Mouse (Mus musculus) urinary bladder, postnatal 14 days (tissue): Measurements from ENCODE around the gene Pmfbp1.

ENCODE experiments used
- DNase-seq: peaks from one replicate; pipeline ENCODE4 v3.0.0; 2021; ENCODE audit warnings: low spot score

Pmfbp1 gene

DNA sequence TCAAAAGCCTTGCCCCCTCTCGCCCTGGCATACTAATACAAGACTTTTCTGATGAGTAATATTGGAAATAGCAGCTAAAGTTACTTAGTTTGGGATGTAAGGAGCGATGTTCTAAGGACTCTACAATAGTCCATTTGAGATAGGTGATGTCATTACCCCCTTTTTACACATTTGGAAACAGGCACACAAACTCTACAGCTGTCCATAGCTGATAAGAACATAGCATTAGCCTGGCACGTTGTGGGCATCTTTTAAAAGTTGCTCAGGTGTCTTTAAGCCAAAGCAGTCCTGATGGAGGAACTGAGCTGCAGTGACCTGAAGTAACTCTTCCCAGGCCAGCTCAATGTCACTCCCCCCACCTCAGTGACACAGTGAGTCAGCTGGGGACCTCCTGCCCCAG is 97.5 kb downstream of the Pmfbp1 start:
- DNase-seq: no peak

DNA sequence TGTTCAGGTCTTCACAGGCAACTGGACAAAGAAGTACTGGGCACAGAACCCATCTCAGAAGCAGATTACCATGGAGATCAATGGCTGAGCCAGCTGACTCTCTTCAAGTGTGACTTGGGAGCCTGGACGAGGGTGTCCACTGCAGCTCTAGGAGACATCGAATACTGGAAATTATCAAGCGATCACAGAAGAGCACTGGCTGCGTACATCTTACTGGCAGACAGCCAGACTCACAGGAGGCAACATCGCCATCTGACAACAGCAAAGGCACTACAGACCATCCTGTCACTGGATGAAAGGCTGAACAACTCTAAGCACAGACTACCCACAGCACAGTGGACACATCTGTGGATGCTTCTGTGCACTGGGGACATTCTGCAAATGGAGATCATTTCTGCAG is 98.3 kb downstream of the Pmfbp1 start:
- DNase-seq: no peak
